In genomic region chr1:180415064-180415463, GRCm38 (mm10) we compare ENCODE assay signal across 26 mouse cellular contexts.
A peak's percentile ranks its signal among the peaks of the same experiment; 100 is the strongest.
DNase-seq lines count a peak whose midpoint lies in the region; ATAC-seq and TF ChIP-seq lines count a peak whose summit lies in the region.
"Had no signal": no experiment of that assay in that cellular context is flagged by ENCODE, and none has a peak within 500 bp of the region (broad histone marks: within the 10 kb centered on the region; RNA-seq: fewer than 3 reads in every experiment).

No protein-coding gene starts in this region.

- no peaks in the 10 kb centered on the region for H3K27me3 ChIP-seq in lung, embryonic 14.5 days (ENCODE audit: insufficient read depth, low read length)
- H3K27me3 ChIP-seq: CH12.LX; forebrain, embryonic 13.5 days; heart, embryonic 15.5 days; Patski had no signal

- no peak overlapping the region for H3K4me2 ChIP-seq in lung, embryonic 14.5 days
- H3K4me2 ChIP-seq: forebrain, embryonic 13.5 days; heart, embryonic 11.5 days; heart, embryonic 15.5 days; hindbrain, embryonic 14.5 days had no signal

- DNase-seq in heart, adult 11 months: peak; percentile 90
- no peak for DNase-seq in heart, postnatal 4 days
- DNase-seq in lung, embryonic 14.5 days: peak; percentile 73
- DNase-seq in lung, postnatal 14 days: no peak
- DNase-seq in ovary, adult 18-20 months (ENCODE audit: low spot score): peak; percentile 69
- DNase-seq in ovary, postnatal 14 days (ENCODE audit: low spot score): no peak
- DNase-seq: adrenal gland, postnatal 10 days; adrenal gland, postnatal 36 days; B cell, adult 2 months; cerebellum, adult 18-20 months; cerebellum, adult 9-10 months; cerebellum, postnatal 14 days; gastrocnemius, postnatal 25 days; heart, adult 2 months; heart, postnatal 10 days; heart, postnatal 36 days had no signal

- no peak overlapping the region for H3K9ac ChIP-seq in lung, embryonic 14.5 days
- H3K9ac ChIP-seq: forebrain, embryonic 13.5 days; heart, embryonic 15.5 days; hindbrain, embryonic 14.5 days had no signal

- no peaks in the 10 kb centered on the region for H3K9me3 ChIP-seq in lung, embryonic 14.5 days (ENCODE audit: low read depth, low read length)
- H3K9me3 ChIP-seq: forebrain, embryonic 10.5 days; forebrain, embryonic 13.5 days; G1E; heart, embryonic 15.5 days had no signal

- no peak overlapping the region for H3K27ac ChIP-seq in lung, embryonic 14.5 days (ENCODE audit: low read depth)
- H3K27ac ChIP-seq: forebrain, embryonic 10.5 days; forebrain, embryonic 13.5 days; heart, adult 2 months; heart, embryonic 15.5 days; hindbrain, embryonic 14.5 days; hindbrain, postnatal 0 days had no signal

- H3K36me3 ChIP-seq in lung, embryonic 14.5 days (ENCODE audit: insufficient read depth): peaks cover 28% of the 10 kb centered on the region; the same call in 1 of the 2 replicates

- H3K4me1 ChIP-seq in lung, embryonic 14.5 days (ENCODE audit: insufficient read depth): no peaks in the 10 kb centered on the region
- H3K4me1 ChIP-seq: forebrain, embryonic 13.5 days had no signal

- 40% methylated on average over 4 of the region's 4 CpGs for WGBS in lung, embryonic 14.5 days

- TF ChIP-seq CTCF in lung, embryonic 14.5 days (IDR thresholded peaks at IDR 0.05; ENCODE audit: low read depth): no peak

- ATAC-seq in lung, embryonic 14.5 days (ENCODE audit: insufficient read depth): peak; percentile 53; the same call in 1 of the 2 replicates
- ATAC-seq: forebrain, embryonic 13.5 days; forebrain, embryonic 16.5 days; hindbrain, postnatal 0 days; Patski had no signal

- H3K4me3 ChIP-seq in lung, embryonic 14.5 days (ENCODE audit: low read depth, low read length): no peak overlapping the region
- H3K4me3 ChIP-seq: forebrain, embryonic 10.5 days; forebrain, embryonic 13.5 days; heart, adult 2 months; heart, embryonic 15.5 days had no signal

Comparison
In these comparisons a context has a peak if more than half of its experiments do, and no peak if none do; other contexts are left out.
1. DNase-seq: peak in heart, adult 11 months (single experiment), lung, embryonic 14.5 days (single experiment) and ovary, adult 18-20 months (single experiment); none in heart, postnatal 4 days (single experiment), lung, postnatal 14 days (single experiment) and ovary, postnatal 14 days (single experiment).